Mouse (Mus musculus): Measurements from ENCODE around the gene Dvl2.

Dvl2 gene

DNA sequence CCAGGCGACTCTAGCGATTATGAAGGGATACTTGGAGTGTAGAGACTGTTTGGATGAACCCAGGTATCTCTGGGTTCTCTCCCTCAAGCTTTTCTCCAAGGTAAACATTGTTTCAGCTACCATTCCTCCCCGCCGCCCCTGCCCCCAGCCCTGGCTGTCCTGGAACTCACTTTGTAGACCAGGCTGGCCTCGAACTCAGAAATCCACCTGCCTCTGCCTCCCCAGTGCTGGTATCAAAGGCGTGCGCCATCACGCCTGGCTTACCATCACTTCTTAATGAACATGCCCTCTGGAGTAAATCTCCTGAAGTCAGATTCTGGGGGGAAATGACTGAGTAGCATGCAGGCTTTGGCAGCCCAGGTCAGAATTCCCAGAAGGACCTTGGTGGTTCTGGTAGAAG is 18.2 kb upstream of the Dvl2 start, which contains the start of gene Elp5:
Gene Elp5 (minus strand): TSS at position 293 of the 400 bp plus-strand sequence.
- peak; percentile 88 for DNase-seq

DNA sequence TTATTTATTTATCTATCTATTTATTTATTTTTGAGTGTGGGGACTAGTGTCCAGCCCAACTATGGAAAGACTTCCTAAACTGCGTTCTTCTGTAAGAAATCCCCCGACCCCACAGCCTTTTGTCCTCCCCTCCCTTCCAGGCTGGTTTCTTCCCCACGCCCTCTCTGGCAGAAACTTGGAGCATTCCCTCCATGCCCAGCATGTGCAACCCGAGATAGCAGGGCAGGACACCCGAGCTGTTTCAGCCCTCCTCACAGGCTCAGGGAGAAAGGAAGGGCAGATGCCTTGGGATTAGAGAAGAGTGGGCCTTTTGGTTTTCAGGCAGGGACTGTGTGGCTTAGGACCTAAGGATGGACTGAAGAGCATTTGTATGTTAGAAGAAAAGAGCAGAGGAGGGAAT is 17.5 kb upstream of the Dvl2 start:
- DNase-seq = peak; percentile 97

DNA sequence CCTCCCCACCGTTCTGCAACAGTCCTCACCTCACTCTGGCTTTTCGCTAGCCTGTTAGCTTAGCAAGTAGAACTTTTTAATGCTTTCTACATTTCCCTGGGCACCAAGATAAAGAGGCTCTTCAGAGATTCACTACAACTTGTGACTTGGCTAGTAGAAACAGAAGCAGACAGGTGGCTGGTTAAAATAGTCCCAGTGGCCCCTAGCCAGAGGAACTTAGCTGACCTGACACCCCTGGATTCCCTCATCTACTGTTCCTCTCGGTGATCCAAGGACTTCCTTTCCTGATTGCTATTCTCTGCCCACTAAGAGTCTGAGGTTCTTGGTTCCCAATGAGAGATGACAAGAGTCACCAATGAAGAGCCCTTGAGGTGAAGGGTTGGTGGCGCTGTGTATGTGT is 17.0 kb upstream of the Dvl2 start:
- DNase-seq = peak; percentile 92

DNA sequence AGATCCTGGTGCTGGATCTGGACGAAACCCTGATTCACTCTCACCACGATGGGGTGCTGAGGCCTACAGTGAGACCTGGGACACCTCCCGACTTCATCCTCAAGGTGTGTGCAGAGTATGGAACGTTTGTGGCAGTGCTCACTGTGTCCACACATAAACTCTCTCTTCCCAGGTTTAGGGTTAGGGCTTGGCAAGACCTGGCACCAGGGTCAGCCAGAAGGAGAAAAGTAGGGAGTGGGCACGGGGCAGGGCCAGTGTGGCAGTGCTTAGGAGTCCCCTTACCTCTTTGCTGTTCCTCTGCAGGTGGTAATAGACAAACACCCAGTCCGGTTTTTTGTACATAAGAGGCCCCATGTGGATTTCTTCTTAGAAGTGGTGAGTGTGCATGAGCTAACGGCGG is 16.0 kb upstream of the Dvl2 start:
- DNase-seq = peak; percentile 93

DNA sequence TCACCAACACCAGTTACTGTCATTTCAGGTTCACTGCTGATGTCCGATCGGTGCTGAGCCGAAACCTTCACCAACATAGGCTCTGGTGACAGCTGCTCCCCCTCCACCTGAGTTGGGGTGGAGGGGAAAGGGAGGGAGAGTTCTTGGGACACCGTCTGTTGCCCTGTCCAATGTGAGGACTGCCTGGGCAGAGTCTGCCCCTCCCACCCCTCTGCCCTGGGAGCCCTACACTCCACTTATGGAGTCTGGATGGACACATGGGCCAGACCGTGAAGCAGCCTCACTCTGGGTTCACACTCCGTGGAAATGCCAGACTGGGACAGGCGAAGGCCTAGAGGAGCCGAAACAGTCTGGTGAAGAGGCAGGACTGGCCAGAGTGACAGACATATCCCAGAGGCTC is 10.4 kb upstream of the Dvl2 start:
- DNase-seq = peak; percentile 95

DNA sequence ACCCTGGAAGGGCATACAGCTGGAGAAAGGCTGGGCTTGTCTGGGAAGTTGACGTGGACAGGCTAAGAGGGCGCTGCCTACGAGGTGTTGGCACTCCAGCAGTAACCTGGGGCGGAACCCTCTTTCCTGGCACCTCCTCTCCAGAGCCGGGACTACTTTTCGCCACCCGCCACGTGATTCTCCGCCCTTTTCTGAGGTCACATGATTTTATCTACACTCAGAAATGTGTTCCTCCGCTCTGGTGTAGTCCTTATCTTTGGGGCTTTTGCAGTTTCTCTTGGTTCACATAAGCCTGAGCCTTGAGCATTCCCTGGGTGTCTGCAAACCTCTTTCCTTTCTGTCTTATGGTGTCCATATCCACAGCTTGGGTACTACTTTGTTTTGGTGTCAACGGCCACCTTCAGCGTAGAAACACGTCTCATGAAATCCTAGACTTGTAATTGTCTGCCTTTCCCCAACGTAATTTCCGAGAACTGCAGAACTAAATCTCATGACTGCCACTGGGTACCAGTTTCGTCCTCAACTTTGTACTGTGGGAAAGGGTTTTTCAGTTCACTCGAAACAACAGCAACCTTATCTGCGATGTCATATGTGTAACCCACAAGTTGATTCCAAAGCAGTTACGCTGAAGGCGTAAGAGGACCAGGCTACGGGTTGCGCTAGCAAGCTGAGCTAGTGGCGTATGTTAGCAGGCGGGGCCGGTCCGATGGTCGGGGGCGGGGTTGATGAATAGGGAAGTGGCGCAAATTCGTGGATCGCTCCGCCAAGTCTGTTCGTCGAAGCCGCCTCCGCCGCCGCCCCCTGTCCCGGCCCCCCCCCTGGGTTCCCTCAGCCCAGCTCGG is 9.3 kb upstream of the Dvl2 start, which contains the start of gene Gabarap:
Gene Gabarap (plus strand): TSS at position 294 of the 842 bp plus-strand sequence.
- DNase-seq = peak; percentile 100

DNA sequence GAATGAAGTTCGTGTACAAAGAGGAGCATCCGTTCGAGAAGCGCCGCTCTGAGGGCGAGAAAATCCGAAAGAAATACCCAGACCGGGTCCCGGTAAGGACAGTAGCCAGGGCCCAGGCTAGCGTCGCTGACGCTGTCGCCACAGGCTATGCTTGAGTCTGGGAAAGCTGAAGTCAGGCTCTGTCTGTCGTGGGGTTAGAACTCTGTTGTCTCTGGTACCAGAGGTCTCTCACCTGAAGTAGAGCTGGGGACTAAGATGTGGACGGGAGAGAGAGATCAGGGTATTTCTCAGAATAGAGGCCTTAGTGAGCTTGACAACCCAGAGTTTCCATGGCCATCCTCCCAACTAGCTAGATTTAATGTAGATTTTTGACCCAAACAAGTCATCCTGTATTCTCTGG is 8.7 kb upstream of the Dvl2 start:
- DNase-seq = no peak

DNA sequence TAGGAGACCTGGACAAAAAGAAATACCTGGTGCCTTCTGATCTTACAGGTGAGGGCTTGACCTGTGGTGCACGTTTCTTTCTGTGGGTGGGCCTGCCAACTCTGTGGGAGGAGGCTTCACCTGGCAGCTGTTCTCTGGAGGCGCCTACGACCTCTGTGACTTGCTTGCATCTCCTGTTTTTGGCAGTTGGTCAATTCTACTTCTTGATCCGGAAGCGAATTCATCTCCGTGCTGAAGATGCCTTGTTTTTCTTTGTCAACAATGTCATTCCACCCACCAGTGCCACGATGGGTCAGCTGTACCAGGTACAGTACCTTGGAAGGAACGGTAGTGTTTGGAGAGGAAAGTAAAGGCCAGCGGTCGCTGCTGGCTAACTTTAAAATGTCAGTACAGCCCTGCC is 8.0 kb upstream of the Dvl2 start:
- DNase-seq = peak; percentile 94

DNA sequence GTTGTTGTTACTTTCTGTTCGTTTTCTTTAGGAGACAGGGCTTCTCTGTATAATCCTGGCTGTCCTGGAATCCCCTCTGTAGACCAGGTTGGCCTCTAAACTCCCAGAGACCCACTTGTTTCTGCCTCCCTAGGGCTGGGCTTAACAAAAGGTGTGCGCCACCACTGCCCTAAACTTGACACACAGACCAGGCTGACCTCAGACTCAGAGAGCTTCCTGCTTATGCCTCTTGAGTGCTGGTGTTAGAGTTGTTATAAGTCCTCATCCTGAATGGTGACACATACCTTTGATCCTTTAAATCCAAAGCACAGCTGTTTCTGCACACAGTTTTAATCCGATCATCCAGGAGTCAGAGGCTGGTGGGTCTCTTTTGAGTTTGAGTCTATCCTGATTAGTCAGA is 7.5 kb upstream of the Dvl2 start:
- DNase-seq = peak; percentile 89

DNA sequence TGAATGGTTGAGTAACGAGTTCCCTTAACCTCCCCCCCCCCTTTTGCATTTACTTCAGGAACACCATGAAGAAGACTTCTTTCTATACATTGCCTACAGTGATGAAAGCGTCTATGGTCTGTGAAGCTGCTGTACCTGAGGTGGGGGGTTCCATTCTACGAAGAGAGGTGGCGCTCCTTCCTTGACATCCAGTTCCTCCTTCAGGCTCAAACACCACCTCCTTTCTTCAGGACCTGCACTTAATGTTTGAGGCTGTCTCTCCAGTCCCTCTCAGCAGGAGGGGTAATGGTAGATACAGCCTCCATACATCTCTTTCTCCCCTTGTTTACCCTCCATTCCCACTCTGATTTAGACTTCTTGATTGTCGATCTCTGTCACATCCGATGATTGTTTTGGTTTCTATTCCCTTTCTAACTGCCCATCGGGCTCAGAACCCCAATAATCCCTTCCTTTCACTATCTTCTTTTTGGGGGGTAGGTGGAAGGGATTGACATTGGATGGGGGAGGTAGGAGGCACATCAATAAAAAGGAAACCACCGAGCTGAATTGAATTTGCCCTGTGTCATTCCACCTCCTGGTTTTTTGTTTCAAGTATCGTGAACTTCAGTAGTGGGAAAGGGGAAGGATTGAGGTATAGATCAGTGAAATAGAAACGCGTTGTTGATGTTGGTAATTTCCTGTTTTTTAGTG is 5.8 kb upstream of the Dvl2 start:
- DNase-seq = peak; percentile 91

DNA sequence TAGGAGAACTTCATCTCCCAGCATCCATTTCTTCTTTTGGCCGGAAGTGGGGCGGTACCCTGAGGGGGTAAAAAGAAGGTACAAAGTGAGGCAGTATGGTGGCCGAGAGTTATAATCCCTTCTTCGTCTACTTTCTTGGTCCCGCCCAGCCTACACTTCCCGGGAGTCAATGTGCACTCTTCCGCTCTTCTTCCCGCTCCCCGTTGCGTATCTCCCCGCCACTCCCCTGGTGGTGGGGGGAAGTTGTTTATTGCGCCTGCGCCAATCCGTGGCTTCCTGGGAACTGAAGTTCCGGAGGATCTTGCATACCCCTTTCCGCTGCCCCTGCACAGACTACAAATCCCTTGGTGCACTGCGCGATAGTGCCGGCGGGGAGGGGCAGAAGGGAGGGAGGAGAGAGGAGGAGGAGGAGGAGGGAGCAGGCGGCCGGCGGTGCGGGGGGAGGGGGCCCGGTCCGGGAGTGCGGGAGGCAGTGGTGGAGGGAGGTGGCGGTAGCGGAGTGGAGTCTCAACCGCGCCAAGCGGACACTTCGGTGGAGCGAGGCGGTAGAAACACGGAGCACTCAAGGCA is 4.9 kb upstream of the Dvl2 start, which contains the start of gene Phf23:
Gene Phf23 (plus strand): TSS at position 387 of the 570 bp plus-strand sequence.
- peak; percentile 100 for DNase-seq

DNA sequence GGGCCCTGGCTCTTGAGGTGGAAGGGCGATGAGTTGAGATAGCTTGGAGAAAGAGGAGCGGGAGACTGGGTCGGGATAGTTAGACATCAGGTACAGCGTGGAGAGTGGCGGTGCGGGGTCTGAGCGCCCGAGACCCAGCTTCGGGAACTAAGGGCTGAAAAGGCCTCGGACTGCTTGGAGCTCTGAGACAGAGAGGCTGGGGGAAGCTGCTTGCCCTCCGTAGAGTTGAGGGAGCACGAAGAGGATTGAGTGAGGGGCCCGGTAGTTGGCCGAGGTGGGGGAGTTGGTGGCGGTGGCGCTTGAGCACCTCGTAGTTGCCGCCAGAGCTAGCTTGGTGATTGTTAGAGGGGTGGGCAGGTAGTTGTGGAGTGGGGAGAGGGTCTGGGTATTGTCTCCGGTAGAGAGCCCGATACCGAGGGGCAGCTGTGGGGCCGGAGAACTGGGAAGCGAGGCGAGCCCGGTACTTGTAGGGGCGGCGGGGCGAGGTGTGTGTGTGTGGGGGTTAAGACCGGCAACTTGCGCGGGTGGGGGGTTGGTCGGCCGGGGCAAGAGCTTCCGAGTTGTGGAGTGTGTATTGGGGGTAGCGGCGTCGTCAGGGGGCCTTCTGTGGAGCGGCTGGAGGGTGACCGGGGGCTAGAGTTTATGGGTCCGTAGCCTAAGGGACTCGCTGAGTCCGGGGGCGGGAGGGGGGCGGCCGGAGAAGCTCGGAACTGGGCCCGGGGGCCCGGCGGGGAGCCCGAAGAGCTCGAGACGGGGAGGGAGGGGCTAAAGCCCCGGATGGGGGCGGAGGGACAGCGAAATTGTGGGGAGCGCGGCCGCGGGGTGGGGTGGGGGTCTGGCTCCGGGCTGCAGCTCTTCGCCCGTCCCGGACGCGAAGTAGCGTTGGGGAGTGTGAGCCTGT is 4.0 kb upstream of the Dvl2 start:
- DNase-seq = no peak

DNA sequence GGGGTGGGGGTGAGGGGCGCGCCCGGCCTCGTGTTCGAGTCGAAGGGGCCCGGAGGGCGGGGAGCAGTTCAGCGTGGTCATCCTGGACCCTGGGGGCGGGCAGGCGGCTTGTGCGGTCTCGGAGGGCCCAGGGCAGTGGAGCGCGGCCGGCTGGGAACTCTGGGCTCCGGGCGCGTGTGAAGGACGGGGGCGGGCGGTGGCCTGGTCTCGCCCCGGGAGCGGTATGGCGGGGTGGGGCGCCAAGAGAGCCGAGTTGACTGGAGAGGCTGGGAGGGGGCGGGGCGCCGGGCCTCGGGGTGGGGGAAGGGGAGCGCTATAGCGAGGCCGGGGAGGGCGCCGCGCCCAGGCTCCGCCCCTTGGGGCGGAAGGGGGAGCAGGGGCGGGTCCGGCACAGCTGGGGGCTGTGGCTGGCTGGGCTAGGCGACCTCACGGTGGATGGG is 3.3 kb upstream of the Dvl2 start:
- DNase-seq = peak; percentile 99

DNA sequence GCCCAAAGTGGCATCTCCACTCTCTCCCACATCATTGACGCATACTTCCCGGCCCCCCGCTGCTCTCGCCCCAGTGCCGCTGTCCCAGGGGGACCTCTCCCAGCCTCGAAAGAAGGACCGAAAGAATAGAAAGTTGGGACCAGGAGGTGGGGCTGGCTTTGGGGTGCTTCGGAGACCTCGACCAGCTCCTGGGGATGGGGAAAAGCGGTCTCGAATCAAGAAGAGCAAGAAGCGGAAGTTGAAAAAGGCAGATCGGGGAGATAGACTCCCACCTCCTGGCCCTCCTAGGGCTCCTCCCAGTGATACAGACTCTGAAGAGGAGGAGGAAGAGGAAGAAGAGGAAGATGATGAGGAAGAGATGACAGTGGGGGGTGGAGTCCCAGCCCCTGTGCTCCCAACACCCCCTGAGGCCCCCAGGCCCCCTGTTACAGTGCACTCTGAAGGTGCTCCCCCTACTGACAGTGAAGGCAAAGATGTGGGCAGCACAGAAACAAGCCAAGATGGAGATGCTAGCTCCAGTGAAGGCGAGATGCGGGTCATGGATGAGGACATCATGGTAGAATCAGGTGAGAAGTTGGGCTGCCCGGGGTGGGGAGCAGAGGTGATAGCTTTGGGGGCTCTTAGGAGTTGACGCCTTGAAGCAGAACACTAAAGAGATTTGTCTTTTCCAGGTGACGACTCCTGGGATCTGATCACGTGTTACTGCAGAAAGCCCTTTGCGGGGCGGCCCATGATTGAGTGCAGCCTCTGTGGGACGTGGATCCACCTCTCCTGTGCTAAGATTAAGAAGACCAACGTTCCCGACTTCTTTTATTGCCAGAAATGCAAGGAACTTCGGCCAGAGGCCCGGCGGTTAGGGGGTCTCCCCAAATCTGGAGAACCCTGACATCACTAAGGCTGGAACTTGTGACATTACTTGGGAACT is 1.6 kb upstream of the Dvl2 start:
- DNase-seq = peak; percentile 96

DNA sequence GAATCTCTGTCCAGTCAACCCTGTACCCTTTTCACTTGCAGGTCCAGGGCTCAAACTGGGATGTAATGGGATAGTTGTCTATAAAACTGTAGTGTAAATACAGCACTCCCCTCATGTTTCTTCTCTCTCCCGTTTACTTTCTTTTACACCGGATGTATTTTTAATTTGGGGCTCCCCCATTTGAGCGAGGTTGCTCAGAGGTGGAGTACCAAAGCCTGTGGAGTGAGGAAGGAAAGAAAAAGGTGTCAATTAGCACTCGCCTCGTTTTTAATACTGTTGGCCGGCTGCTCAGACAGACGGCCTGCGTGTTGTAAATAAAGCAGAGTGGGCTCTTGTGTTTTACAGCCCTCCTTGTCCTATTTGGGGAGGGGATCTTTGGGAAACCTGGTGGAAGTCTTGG is 729 bp upstream of the Dvl2 start:
- no peak for DNase-seq

DNA sequence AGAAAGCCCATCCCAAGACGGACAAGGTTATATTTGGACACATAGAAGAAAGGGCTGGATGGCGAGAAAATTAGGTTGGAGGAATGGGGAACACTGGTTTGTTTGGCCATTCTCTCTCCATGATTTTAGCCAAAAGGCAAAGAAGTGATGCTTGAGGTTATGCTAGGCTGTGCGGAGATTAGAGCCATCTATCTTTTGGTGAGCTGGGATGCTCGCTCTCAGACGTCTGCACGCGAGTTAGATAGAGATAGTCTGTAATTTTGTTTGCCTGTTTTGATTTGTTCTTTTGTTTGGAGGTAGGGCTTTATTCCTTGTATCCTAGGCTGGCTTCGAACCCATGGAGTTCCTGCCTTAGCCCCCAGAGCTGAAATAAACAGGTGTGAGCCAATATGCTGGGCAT is 764 bp downstream of the Dvl2 start:
- DNase-seq = peak; percentile 87

DNA sequence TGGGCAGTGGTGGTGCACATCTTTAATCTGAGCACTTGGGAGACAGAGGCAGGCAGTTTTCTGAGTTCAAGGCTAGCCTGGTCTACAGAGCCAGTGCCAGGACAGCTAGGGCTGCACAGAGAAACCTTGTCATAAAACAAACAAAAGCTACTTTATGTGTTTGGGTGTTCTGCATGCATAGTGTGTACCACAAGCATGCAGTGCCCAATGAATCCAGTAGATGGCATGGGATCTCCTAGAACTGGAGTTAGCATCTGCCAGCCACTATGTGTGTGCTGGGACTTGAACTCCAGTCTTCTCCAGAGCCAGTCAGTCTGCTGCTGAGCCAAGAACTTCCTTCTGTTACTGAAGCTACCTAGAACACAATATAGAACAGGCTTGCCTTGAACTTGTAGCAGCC is 1.5 kb downstream of the Dvl2 start:
- peak; percentile 89 for DNase-seq

DNA sequence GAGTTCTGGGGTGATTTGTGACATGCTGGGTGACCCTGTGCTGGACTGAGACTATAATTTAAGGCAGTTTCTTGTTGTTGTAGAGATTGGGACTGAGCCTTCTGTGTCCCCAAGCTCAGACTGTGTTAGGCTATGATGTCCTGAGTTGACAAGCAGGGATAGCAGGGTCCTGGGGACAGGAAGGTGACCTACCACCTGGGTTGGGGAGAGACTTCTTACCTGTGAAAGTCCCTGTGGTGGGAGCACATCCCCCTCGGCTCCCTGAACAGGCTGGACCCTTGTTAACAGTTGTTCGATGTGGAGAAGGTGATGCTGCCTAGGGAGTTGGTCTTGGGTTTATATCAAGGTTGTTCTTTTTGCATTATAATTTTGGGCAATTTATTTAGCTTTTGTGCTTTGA is 2.1 kb downstream of the Dvl2 start:
- peak; percentile 91 for DNase-seq

DNA sequence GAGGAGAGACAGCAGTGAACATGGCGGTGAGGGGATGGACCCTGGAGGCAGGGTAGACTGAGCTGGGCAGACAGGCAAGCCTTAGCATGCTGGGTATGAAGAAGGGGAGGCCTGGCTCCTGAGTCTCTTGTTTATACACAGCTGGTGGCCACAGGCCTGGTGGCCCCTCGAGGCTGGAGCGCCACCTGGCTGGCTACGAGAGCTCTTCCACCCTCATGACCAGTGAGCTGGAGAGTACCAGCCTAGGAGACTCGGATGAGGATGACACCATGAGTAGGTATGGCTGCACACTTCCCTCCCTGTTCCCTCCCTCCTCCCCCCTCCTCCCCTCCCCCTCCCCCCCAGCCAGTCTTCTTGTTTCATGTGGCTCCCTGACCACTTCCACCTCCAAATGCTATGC is 5.1 kb downstream of the Dvl2 start:
- no peak for DNase-seq

DNA sequence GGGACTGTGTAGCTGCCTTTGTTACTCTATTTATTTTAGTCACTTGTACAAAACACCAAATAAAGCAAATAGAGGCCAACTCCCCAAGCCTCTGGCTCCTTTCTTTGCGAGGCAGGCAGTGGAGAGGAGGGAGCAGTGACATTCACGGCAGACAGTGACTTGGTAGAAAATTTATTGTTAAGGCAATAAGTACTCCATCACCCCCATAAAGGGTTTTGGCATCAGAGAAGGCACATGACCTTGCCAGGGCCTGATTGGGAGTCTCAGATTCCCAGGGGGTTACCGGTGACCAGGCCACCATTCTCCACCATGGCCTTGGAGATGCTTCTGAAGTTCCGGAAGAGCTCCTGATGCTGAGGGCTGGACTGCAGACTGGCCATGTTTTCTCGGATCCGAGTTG is 9.6 kb downstream of the Dvl2 start:
- DNase-seq = peak; percentile 88

DNA sequence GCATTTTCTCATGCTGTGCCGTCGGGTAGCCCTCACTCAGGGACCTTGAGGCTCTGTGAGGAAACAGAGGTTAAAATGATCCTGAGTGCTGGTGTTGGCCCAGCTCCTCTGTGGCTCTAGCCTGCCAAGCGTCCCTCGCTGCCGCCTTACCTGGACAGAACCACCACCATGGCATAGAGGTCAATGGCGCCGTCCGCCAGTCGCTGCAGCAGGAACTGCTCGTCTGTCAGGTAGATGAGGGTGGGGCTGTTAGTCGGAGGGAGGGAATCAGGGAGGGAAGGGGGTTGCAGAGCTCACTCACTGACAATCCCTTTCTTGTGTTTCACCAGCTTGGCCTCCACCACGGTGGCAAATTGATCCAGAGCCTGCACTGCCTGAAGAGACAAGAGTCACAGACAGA is 10.2 kb downstream of the Dvl2 start:
- DNase-seq = peak; percentile 90

DNA sequence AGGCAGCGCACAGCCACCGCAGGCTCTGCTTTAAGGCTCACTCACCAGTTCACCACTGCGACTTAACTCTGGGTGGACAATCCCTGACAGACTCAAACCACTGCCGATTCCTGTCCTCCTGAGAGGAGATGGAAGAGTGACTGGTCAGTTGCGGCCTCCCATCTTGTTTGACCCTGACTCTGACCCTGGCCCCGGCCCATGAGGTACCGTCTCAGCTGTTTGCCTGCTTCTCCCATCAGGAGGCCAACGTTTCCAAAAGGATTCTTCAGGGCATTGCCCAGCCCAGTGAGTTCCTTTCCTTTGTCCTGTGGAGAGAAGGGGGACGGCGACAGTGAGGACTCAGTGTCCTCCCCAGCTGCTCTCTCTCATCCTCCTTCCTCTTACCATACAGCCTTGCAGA is 10.6 kb downstream of the Dvl2 start:
- peak; percentile 82 for DNase-seq
